Mouse (Mus musculus) NIH3T3 (cell line): ENCODE measurements at regions not wholly inside any gene's neighbourhood (a gene's known extent, or its start where the extent isn't known, plus 50 kb on each side); places are given as distances from the start of the nearest gene placed in this dataset.

ENCODE experiments used
- DNase-seq: peaks from one replicate; pipeline ENCODE4 v3.0.0-alpha.2; 2012; ENCODE audit warnings: low read depth

- no peak for DNase-seq
These were observed 148.3 kb upstream of the Irf2bp2 start for GRCm38 (mm10) chr8:126742081-126742480.

- DNase-seq: no peak
These were observed 147.2 kb upstream of the Irf2bp2 start for GRCm38 (mm10) chr8:126741031-126741430.

GRCm38 (mm10) chr8:126739768-126740167 is 146.0 kb upstream of the Irf2bp2 start:
- DNase-seq: no peak

- no peak for DNase-seq
These were observed 143.2 kb upstream of the Irf2bp2 start for GRCm38 (mm10) chr8:126737032-126737431.

- no peak for DNase-seq
These were observed 142.7 kb upstream of the Irf2bp2 start for GRCm38 (mm10) chr8:126736441-126736962.

- DNase-seq: peak; percentile 94
These were observed 142.0 kb upstream of the Irf2bp2 start for GRCm38 (mm10) chr8:126735488-126736440.

GRCm38 (mm10) chr8:126734743-126735487 is 141.1 kb upstream of the Irf2bp2 start:
- peak; percentile 69 for DNase-seq

- DNase-seq: peak; percentile 69
These were observed 140.0 kb upstream of the Irf2bp2 start for GRCm38 (mm10) chr8:126733779-126734178.

- DNase-seq: no peak
These were observed 139.5 kb upstream of the Irf2bp2 start for GRCm38 (mm10) chr8:126733307-126733706.

- DNase-seq: no peak
These were observed 136.3 kb upstream of the Irf2bp2 start for GRCm38 (mm10) chr8:126730017-126730631.

- DNase-seq: no peak
These were observed 135.3 kb upstream of the Irf2bp2 start for GRCm38 (mm10) chr8:126728987-126729632.

GRCm38 (mm10) chr8:126728135-126728534 is 134.3 kb upstream of the Irf2bp2 start:
- DNase-seq: no peak

GRCm38 (mm10) chr8:126727068-126727467 is 133.3 kb upstream of the Irf2bp2 start:
- no peak for DNase-seq

- no peak for DNase-seq
These were observed 129.7 kb upstream of the Irf2bp2 start for GRCm38 (mm10) chr8:126723259-126724122.

GRCm38 (mm10) chr8:126721621-126722020 is 127.8 kb upstream of the Irf2bp2 start:
- DNase-seq: no peak

- no peak for DNase-seq
These were observed 126.8 kb upstream of the Irf2bp2 start for GRCm38 (mm10) chr8:126720473-126721145.

GRCm38 (mm10) chr8:126719748-126720147 is 126.0 kb upstream of the Irf2bp2 start:
- DNase-seq: no peak

GRCm38 (mm10) chr8:126717652-126718155 is 123.9 kb upstream of the Irf2bp2 start:
- no peak for DNase-seq

GRCm38 (mm10) chr8:126715666-126716065 is 121.9 kb upstream of the Irf2bp2 start:
- no peak for DNase-seq

- DNase-seq: peak; percentile 30
These were observed 119.9 kb upstream of the Irf2bp2 start for GRCm38 (mm10) chr8:126713602-126714145.
